Mouse (Mus musculus) forebrain, embryonic 13.5 days (tissue): Measurements from ENCODE around the gene Slc6a13. TPM values are rescaled to one million over a fixed set of nuclear protein-coding genes. Genes with fewer than 3 reads are reported as not detected.
"Not testable (repeated sequence)": the region's sequence is repeated elsewhere in the genome, so short reads cannot be mapped to it uniquely, and the experiment has no call there.

Source experiments
- ATAC-seq: fragments of 200-750 bp; cut with Nextera tagmentation; 2 replicates; pipeline ENCODE4 v1.8.0; 2017
- H3K27ac ChIP-seq: fragments of 300-500 bp; sonication (generic); 2 replicates; pipeline ENCODE4 v1.5.1; 2015; ENCODE audit warnings: inconsistent platforms, mild to moderate bottlenecking, moderate library complexity
- H3K27me3 ChIP-seq: fragments of 300-500 bp; sonication (generic); 2 replicates; pipeline ENCODE4 v1.6.1; 2015; ENCODE audit warnings: mild to moderate bottlenecking, inconsistent platforms
- H3K36me3 ChIP-seq: fragments of 300-500 bp; sonication (generic); 2 replicates; pipeline ENCODE4 v1.6.1; 2015; ENCODE audit warnings: mild to moderate bottlenecking, inconsistent platforms; ENCODE audit not compliant: poor library complexity, severe bottlenecking
- H3K4me1 ChIP-seq: fragments of 300-500 bp; sonication (generic); 2 replicates; pipeline ENCODE4 v1.6.1; 2015; ENCODE audit warnings: inconsistent platforms
- H3K4me2 ChIP-seq: fragments of 300-500 bp; sonication (generic); 2 replicates; pipeline ENCODE4 v1.6.1; 2015; ENCODE audit warnings: inconsistent platforms, mild to moderate bottlenecking, moderate library complexity
- H3K4me3 ChIP-seq: fragments of 300-500 bp; sonication (generic); 2 replicates; pipeline ENCODE4 v1.5.1; 2015; ENCODE audit warnings: mild to moderate bottlenecking, inconsistent platforms
- H3K9ac ChIP-seq: fragments of 300-500 bp; sonication (generic); 2 replicates; pipeline ENCODE4 v1.6.1; 2015; ENCODE audit warnings: mild to moderate bottlenecking, inconsistent platforms
- H3K9me3 ChIP-seq: fragments of 300-500 bp; sonication (generic); replicated peaks from 2 replicates; pipeline ENCODE4 v1.6.1; 2016; ENCODE audit warnings: inconsistent platforms
- WGBS: fragments of 180-500 bp; shearing (Covaris S2); methylation state at CpG from one replicate; pipeline ENCODE4 v1.1.7; 2015; 5-methylcytosine and 5-hydroxymethylcytosine counted together
- polyA plus RNA-seq: library from polyadenylated mRNA; unstranded; fragments of >200 nt; fragmentation: Nextera tagmentation; extraction: Ambion mirVana; gene quantifications from 2 replicates; pipeline ENCODE4 v1.2.1, GENCODE M21; 2015

Slc6a13 gene
- polyA plus RNA-seq, 1 experiment from 2014 or later = 7.7 TPM

DNA sequence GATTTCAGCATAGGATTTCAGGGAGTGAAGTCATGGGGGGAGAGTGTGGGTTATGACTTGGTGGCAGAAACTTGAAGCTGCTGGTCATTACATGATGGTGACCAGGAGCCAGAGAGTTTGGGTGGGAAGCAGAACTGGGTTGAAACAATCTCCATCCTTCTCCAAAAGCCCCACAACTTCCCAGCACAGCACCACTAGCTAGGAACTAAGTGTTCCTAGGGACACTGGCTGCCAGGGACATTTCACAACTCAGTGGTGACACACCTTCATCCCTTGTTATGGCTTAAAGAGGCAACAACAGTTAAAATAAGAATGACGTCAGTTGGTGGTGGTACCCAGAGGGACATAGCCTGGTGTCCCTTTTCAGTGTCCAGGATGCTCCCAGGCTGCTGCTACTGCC lies 56.0 kb downstream of the Slc6a13 start:
- no peak for ATAC-seq
- 87% methylated on average over 1 of the region's 1 CpGs for WGBS
- H3K4me3 ChIP-seq = no peak overlapping the region
- peaks cover 4% of the 10 kb centered on the region; the same call in 1 of the 2 replicates for H3K4me1 ChIP-seq
- H3K9me3 ChIP-seq = no peaks in the 10 kb centered on the region
- H3K9ac ChIP-seq = no peak overlapping the region
- H3K36me3 ChIP-seq = no peaks in the 10 kb centered on the region
- H3K27ac ChIP-seq = no peak overlapping the region
- no peak overlapping the region for H3K4me2 ChIP-seq
- H3K27me3 ChIP-seq = 0 out of 2 replicates have a peak, but pooled peaks cover 4% of the 10 kb centered on the region

DNA sequence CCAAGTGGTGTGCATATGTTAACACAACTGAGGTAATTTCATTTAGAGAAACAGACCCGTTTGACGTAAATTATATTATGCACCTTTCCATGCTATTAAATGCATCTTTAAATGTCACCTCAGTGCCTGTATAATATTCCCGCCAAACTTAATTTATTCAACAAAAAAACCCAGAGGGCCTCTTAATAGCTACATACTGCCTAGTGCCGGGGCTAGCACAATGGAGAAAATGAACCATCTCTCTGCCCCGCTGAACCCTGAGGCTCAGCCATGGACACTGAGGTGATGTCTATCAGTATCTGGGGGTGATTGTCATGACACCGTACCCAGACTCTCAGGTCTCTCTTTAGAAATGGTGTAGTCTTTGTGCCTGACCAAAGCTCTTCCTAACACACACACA lies 57.2 kb downstream of the Slc6a13 start:
- peaks cover 3% of the 10 kb centered on the region; the same call in 1 of the 2 replicates for H3K4me1 ChIP-seq
- 75% methylated on average over 6 of the region's 6 CpGs for WGBS
- H3K4me3 ChIP-seq = no peak overlapping the region
- H3K9ac ChIP-seq = no peak overlapping the region
- H3K9me3 ChIP-seq = no peaks in the 10 kb centered on the region
- H3K27me3 ChIP-seq = 0 out of 2 replicates have a peak, but pooled peaks cover 4% of the 10 kb centered on the region
- H3K36me3 ChIP-seq = no peaks in the 10 kb centered on the region
- no peak for ATAC-seq
- H3K27ac ChIP-seq = no peak overlapping the region
- H3K4me2 ChIP-seq = no peak overlapping the region

DNA sequence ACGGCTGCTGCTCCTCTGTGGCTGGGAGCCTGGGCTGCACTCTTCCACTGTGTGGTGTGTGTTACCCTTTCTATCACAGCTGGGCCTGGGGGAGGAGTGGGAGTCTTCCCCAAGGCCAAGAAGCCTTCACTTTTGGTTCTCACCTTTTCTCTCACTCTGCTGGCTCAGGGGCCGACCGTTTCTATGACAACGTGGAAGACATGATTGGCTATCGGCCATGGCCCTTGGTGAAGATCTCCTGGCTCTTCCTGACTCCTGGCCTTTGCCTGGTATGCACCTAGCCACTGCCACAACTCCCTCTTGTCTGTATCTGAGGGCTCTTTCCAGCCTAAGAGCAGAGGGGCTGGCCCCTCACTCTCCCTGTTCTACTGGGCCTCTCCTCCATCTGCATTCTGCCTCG lies 63.0 kb downstream of the Slc6a13 start:
- Histone ChIP-seq H3K36me3 (no peaks in the 10 kb centered on the region), H3K9ac (no peak overlapping the region), H3K27me3 (no peaks in the 10 kb centered on the region), H3K4me3 (no peak overlapping the region), H3K9me3 (no peaks in the 10 kb centered on the region), H3K4me2 (no peak overlapping the region), H3K4me1 (no peaks in the 10 kb centered on the region), H3K27ac (no peak overlapping the region)
- ATAC-seq = no peak
- WGBS = 84% methylated on average over 6 of the region's 6 CpGs

GRCm38 (mm10) chr6:121363956-121364355 lies 63.9 kb downstream of the Slc6a13 start:
- Histone ChIP-seq H3K27ac (no peak overlapping the region), H3K27me3 (no peaks in the 10 kb centered on the region), H3K9ac (no peak overlapping the region), H3K36me3 (no peaks in the 10 kb centered on the region), H3K4me3 (no peak overlapping the region), H3K4me1 (no peaks in the 10 kb centered on the region), H3K9me3 (no peaks in the 10 kb centered on the region), H3K4me2 (no peak overlapping the region)
- 71% methylated on average over 4 of the region's 4 CpGs for WGBS
- no peak for ATAC-seq

GRCm38 (mm10) chr6:121366537-121366936 lies 66.5 kb downstream of the Slc6a13 start:
- not testable (repeated sequence) for H3K9me3 ChIP-seq, H3K9ac ChIP-seq, H3K36me3 ChIP-seq, ATAC-seq, H3K4me2 ChIP-seq, H3K4me3 ChIP-seq, H3K4me1 ChIP-seq, H3K27me3 ChIP-seq, H3K27ac ChIP-seq
- WGBS = 17% methylated on average over 2 of the region's 2 CpGs

- Histone ChIP-seq H3K27ac (no peak overlapping the region), H3K27me3 (no peaks in the 10 kb centered on the region), H3K4me3 (no peak overlapping the region), H3K36me3 (no peaks in the 10 kb centered on the region), H3K9me3 (no peaks in the 10 kb centered on the region), H3K4me2 (no peak overlapping the region), H3K9ac (no peak overlapping the region), H3K4me1 (no peaks in the 10 kb centered on the region)
- WGBS = 76% methylated on average over 3 of the region's 3 CpGs
- ATAC-seq = no peak
Observed at GRCm38 (mm10) chr6:121367099-121367498, 67.1 kb downstream of the Slc6a13 start.

DNA sequence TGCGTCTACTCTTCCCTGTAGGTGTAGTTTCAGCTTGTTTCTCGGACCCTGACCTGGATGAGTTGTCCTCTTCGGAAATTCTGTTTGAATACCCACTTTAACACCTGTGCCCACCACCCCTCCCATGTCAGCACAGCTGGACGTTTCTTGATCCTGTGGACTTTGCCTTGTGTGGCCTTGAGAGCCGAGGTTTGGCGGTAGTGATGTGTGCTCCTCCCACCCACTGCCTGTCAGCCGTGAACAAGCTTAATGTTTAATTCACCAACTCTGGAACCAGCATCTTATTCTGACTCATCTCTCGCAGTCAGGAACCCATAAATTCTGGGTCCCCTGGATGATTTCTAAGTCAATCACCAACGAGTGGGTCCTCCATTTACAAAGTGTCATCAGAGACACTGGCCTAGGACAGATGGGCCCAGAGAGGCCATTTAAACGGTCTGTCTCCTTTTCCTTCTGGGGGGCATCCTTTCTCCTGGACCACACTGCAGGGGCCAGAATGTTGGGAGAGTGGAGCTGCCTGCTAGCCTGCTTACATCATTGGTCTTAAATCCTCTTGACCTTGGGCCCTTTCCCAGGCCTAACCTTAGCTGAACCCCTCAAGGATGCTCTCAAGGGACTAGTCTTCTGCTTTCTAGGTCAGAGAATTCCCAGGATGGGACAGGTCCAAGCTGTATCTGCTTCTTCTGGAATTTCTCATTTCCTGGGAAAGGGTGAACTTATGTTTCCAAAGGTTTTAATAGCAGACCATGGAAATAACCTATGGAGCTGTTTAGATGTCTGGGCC lies 71.4 kb downstream of the Slc6a13 start:
- Histone ChIP-seq H3K9ac (no peak overlapping the region), H3K9me3 (no peaks in the 10 kb centered on the region)

DNA sequence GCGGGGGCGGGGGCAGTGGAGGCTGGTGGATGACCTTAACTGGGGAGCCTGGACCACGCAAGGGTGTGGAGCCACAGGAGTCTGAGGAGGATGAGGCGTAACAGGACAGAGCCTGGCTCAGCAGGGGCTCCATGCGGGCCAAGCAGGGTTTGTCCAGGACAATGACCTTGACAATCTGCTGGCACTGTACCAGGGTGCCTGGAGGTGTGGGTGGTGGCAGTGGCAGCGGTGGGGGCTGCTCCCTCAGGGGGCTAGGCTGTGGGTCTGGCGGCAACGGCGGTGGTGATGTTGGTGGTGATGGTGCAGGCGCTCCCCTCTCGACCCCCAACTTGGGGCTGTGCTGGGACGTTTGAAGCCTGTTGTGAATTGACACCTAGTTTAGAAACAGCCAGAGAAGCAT lies 76.1 kb downstream of the Slc6a13 start:
- Histone ChIP-seq H3K27me3 (no peaks in the 10 kb centered on the region), H3K9ac (no peak overlapping the region), H3K9me3 (no peaks in the 10 kb centered on the region), H3K36me3 (no peaks in the 10 kb centered on the region), H3K4me1 (no peaks in the 10 kb centered on the region), H3K4me3 (no peak overlapping the region), H3K27ac (no peak overlapping the region), H3K4me2 (no peak overlapping the region)
- WGBS = 85% methylated on average over 12 of the region's 12 CpGs
- no peak for ATAC-seq

More for the DNA sequence above, 71.4 kb downstream of the Slc6a13 start:
- Histone ChIP-seq H3K4me2 (no peak overlapping the region), H3K27ac (no peak overlapping the region), H3K4me1 (no peaks in the 10 kb centered on the region), H3K27me3 (no peaks in the 10 kb centered on the region), H3K4me3 (no peak overlapping the region), H3K36me3 (no peaks in the 10 kb centered on the region)
- no peak for ATAC-seq
- WGBS = 82% methylated on average over 10 of the region's 10 CpGs

DNA sequence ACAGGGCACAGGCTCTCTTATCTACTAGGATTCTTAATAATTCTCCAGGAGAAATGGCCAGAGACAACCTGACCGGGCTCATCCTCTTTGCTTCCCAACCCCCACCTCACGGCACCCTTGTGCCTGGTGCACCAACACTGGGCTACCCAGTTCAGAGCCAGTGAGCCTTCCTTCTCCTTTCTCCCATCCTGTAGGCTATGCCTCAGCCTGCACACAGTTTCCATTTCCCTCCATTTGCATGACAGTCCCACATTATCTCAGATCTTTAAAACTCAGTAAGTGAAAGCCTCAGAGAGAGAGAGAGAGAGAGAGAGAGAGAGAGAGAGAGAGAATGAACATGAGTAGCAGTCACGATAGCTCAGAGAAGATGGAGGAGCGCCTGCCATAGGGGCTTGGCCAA lies 78.2 kb downstream of the Slc6a13 start:
- WGBS = 52% methylated on average over 4 of the region's 4 CpGs
- no peak overlapping the region for H3K27ac ChIP-seq
- no peak for ATAC-seq

DNA sequence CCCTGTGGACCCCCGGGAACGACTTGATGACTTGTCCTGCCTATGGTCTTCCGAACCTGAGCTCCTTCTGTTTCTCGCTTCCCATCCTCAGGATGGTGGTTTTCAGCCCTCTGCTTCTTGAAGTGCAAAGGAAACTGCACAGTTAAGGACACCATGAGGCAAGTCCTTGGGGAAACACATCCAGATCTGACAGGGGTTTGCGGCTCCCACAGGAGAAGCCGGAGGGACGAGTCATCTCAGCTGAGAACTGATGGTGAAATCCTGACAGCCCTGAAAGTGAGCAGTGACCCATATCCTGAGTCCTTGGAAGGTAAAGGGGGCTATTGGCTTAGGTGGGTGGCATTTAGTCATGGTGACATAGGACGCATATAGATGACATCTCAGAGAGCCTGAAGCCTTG lies 80.5 kb downstream of the Slc6a13 start:
- Histone ChIP-seq H3K9me3 (no peaks in the 10 kb centered on the region), H3K4me2 (no peak overlapping the region), H3K4me3 (no peak overlapping the region), H3K27ac (no peak overlapping the region), H3K4me1 (peaks cover 3% of the 10 kb centered on the region; the same call in 1 of the 2 replicates), H3K27me3 (0 out of 2 replicates have a peak, but pooled peaks cover 5% of the 10 kb centered on the region), H3K36me3 (no peaks in the 10 kb centered on the region), H3K9ac (no peak overlapping the region)
- WGBS = 85% methylated on average over 8 of the region's 8 CpGs
- ATAC-seq = no peak

More for the DNA sequence above, 78.2 kb downstream of the Slc6a13 start:
- no peaks in the 10 kb centered on the region for H3K9me3 ChIP-seq
- H3K9ac ChIP-seq = no peak overlapping the region
- no peaks in the 10 kb centered on the region for H3K4me1 ChIP-seq
- H3K27me3 ChIP-seq = no peaks in the 10 kb centered on the region
- no peak overlapping the region for H3K4me2 ChIP-seq
- H3K4me3 ChIP-seq = no peak overlapping the region
- no peaks in the 10 kb centered on the region for H3K36me3 ChIP-seq

DNA sequence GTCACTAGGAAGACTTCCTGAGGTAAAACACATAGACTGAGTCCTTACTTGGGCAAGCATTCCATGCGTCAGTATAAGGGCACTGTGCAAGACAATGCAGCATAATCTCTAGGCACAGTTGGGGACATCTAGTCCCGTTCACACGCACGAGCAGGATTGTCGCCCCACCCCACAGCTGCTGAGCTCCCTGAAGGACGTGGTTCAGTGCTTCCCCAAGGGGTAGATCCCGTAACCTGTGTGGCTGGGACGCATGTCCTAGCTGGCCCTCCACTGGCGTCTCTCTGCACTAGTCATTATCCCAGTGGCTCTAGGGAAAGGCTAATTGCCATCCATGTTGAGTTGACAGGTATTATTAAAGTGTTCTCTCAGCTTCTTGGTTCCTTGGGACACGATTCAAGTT lies 82.0 kb downstream of the Slc6a13 start:
- no peak overlapping the region for H3K4me3 ChIP-seq
- H3K36me3 ChIP-seq = no peaks in the 10 kb centered on the region
- WGBS = 44% methylated on average over 10 of the region's 10 CpGs
- no peak overlapping the region for H3K4me2 ChIP-seq
- H3K9ac ChIP-seq = no peak overlapping the region
- ATAC-seq = no peak
- H3K27me3 ChIP-seq = 0 out of 2 replicates have a peak, but pooled peaks cover 5% of the 10 kb centered on the region
- H3K27ac ChIP-seq = no peak overlapping the region
- peaks cover 3% of the 10 kb centered on the region; the same call in 1 of the 2 replicates for H3K4me1 ChIP-seq
- H3K9me3 ChIP-seq = no peaks in the 10 kb centered on the region

DNA sequence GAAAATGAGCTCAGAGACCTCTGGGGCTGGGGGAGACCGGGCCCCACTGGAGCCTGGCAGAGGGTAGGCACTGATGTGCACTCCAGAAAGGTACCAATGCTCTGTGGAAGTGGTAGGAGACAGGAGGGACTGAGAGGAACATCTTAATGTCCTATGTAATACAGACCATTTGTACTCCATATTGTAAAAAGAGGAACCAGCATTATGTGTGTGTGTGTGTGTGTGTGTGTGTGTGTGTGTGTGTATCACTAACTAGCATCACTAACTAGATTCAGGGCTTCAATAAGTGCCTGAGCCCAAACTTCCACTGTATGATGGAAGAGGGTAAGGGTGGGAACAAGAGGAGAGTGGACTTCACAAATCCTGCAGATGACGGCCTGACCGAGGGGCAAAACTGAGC lies 85.4 kb downstream of the Slc6a13 start:
- no peak for ATAC-seq
- Histone ChIP-seq H3K27me3 (0 out of 2 replicates have a peak, but pooled peaks cover 5% of the 10 kb centered on the region), H3K27ac (no peak overlapping the region), H3K9ac (no peak overlapping the region), H3K4me2 (no peak overlapping the region), H3K4me3 (no peak overlapping the region), H3K36me3 (no peaks in the 10 kb centered on the region), H3K9me3 (no peaks in the 10 kb centered on the region), H3K4me1 (peaks cover 3% of the 10 kb centered on the region; the same call in 1 of the 2 replicates)
- WGBS = 88% methylated on average over 3 of the region's 3 CpGs
